Mouse (Mus musculus): ENCODE measurements around the gene Ext2. TPM values are rescaled to one million over a fixed set of nuclear protein-coding genes. Genes with fewer than 3 reads are reported as not detected.

Ext2 gene
- total RNA-seq, 1 experiment from 2014 or later = 28.7 TPM

DNA sequence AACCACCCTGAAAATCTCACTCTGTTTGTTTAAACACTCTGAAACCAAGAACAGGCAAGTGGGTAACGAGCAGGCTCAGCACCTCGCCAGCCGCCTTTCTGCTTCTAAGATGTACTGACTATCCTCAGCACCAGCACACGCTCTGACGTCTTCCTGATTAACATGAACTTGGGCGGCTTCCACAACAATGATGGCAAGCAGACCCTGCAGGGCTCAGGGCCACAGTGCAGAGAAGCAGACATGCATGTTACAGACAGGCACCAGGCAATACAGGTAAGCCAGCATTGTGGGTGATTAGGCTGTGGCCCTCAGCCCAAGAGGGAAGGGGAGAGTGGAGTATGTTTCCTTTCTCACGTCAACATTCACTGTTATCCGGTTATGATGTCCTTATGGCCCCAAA, 14.9 kb downstream of the Ext2 start:
- ATAC-seq (replicated peaks; ENCODE audit: low read depth, poor library complexity, severe bottlenecking) = no peak

DNA sequence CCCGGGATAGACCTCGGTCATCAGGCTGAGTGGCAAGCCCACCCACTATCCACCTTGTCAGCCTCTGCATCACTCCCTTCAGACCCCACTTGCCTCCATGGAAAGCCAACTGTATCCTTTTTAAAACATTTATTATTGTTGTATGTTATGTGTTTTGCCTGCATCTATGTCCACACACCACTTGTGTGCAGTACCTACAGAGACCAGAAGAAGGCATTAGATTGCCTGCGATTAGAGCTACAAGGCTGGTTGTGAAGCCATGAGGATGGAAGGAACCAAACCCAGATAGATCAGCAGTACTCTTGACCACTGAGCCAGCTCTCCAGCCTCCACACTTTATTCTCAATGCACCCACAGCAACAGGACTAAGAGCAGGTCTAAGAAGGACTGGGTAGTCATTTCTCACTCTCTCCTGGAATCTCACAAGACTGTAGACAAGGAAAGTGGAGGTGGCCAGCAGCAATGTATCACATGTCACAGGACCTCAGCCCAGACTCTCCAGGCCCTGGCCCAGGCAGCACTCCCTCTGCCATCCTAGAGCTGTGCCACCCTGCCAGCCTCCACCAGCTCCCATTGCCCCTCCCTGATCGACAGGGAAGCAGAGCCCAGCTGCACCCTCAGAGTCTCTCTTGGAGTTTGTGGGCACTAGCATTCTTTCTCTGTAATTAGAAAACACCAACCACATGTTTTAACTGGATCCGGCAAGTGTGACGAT, 15.7 kb downstream of the Ext2 start:
- no peak for ATAC-seq (replicated peaks; ENCODE audit: low read depth, poor library complexity, severe bottlenecking)

DNA sequence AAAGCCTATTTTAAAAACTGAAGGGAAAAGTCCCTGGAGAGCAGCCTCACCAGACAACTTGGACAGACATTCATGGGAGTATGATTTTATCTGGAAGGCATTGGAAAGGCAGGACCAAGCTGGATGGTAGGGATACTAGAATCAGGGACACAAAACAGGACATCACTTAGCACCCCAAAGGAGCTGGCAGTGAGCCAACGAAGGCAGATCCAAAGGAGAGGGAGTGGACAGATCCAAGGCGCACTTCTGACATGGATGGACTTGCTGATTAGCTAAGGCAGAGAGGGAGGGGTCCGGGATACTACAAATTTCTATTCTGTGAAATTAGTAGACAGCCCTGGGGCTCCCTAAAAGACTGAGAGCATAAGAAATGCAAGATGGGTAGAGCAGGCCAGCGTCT, 16.8 kb downstream of the Ext2 start:
- ATAC-seq (replicated peaks; ENCODE audit: low read depth, poor library complexity, severe bottlenecking) = no peak

DNA sequence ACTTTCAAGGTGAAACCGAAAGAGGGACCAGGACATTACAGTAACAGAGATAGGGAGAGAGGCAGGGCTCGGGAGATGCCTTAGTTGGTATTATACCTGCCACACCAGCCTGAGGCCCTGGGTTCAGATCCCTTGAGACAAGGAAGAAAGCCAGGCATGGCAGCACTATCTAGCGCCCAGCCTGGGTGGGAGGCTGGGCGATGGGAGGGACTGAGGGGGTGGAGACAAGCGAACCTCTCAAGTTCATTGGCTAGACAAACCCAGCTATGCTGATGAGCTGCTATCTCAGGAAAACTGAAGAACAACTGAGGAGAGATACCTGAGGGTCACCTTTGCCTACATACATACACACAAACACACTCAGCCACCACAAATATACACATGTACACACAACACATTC, 17.3 kb downstream of the Ext2 start:
- no peak for ATAC-seq (replicated peaks; ENCODE audit: low read depth, poor library complexity, severe bottlenecking)

DNA sequence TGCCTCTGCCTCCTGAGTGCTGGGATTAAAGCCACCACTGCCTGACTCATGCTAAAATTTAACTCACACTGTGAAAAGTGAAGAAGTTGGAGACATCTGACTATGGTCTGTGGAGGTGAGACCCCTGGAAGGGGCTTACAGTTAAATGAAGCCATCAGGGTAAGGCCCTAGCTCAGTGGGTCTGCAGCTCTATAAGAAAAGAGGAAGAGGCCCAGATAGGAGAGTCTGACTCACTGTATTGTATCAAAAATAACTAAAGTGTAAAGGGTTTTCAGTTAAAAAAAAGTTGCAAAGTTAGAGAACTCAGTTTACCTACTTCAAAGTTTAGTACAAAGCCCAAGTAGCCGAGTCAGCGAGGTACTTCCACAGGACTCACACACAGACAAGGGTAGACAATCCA, 19.4 kb downstream of the Ext2 start:
- no peak for ATAC-seq (replicated peaks; ENCODE audit: low read depth, poor library complexity, severe bottlenecking)

DNA sequence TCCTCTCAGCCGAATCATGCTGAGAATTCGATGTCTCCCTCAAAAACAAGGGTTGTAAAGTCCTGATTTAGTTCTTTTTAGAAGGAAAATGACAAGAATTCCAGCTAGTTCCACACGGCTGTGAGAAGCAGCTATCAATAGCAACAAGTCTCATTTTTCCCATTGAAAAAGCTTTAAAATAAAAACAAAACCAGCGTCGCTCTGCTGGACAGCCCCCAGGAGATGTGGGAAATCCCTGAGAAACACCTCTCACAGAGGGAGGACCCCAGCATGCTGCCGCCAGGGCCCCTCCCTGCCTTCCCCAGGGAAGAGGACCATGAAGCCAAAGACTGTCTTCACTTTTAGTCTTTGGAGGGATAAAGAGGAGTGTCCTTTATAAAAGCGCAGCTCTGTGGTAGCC, 21.3 kb downstream of the Ext2 start:
- ATAC-seq (replicated peaks; ENCODE audit: low read depth, poor library complexity, severe bottlenecking) = no peak

DNA sequence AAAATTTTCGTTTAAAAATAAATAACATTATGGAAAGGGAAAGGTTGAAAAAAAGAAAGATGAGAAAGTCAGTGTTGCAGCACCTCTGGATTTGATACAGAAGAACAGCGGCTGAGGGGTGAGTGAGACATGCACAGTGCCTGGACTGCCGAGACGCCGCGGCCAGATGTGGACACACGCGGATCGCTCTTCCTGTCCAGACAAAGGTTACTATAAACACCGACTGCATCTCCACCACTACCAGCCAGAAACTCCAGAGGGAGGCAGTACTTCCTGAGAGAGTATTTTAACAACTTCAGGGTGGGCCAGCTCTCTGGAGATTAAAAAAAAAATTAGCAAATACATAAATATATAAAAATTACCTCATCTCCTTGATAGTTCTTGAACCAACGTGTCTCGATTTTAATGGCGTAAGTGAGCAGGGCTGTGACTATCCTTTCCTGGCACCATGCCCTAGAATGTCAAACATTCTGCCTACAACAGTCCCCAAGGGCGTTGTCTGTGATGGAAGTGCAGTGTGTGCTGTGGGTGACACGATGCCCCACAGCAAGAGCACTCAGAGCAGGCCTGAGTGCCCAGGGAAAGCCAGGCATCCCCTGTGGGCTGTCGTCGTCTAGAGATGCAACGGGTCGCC, 25.1 kb downstream of the Ext2 start:
- ATAC-seq (replicated peaks; ENCODE audit: low read depth, poor library complexity, severe bottlenecking) = no peak

DNA sequence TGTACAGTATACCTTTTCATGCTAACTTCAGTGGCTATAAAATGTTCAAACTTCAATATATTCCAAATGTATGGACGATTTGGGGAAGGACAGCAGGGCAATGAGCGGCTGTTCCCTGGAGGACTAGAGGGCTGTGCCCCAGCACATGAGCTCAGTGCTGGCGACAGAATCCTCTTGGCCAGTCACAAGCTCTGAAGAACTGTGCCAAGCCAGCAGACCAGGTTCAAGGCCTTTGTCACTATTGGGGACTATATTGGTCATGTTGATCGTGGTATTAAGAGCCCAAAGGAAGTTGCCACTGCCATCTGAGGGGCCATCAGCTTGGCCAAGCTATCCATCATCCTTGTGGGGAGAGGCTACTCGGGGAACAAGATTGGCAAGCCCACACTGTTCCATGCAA, 28.0 kb downstream of the Ext2 start:
- no peak for ATAC-seq (replicated peaks; ENCODE audit: low read depth, poor library complexity, severe bottlenecking)

DNA sequence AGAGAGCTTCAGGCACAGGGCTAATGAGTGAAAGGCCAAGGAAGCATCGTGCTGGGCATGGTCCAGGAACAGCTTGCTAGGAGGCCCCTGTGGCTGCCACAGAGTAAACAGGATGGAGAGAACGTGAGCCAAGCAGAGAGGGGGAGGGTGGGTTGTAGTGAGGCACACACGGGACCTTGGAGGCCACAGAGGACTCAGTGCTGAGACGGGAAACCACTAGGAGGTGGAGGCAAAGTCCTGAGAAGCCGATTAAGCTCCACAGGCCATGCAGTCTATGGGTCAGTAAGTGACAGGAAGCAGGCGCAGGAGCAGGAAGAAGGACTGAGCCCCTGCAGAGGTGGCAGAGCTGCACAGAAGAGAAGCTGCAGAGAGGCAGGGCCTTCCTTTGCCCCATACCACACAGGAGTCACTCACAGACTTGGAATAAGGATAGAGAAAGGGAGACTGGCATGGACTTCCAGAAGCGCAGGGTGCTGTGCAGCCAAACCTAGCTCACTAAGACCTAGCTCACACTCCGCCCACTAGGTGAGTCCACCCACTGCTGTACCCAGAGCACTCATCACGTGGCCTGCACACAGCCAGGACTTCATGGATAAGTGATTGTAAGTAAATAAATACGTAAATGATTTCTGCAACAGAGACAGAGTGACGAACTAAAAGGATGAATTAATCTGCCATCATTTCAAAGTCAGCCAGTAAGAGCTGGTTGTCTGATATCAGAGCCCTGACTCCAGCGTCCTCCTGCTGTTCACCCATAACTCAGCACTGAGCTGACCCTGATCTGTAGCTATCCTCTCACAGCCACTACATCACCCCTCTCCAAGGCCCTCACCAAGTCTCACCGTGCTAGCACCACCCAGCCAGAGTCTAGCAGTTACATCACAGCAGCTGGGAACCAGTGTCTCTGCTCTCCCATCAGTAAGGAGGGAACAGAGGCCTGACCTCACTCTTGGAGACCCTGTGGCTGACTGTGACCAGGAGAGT, 30.6 kb downstream of the Ext2 start:
- ATAC-seq (replicated peaks; ENCODE audit: low read depth, poor library complexity, severe bottlenecking) = peak; percentile 69

DNA sequence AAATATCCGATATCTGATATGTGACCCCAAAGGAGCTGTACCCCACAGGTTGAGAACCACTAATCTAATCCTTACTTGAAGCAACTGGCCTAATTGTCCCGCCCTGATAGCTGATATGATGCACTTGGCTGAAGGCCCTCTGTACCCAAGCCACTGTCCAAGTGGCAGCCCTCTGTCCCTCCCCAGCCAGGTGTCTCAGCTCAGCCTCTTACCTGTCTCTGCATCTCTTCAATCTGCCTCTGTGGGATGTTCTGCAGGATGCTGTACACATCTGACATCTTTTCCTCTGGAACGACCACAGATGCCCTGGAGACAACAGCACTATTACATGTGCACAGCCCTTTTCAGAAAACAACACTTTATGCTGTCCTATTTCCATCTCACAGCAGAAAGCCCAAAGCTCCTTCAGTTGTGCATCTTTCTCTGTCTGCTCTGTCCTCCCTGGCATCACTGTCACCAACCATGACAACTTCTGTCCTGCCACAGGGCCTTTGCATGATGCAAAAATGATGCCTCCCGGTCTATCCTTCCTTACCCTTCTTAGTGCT, 31.5 kb downstream of the Ext2 start:
- no peak for ATAC-seq (replicated peaks; ENCODE audit: low read depth, poor library complexity, severe bottlenecking)

DNA sequence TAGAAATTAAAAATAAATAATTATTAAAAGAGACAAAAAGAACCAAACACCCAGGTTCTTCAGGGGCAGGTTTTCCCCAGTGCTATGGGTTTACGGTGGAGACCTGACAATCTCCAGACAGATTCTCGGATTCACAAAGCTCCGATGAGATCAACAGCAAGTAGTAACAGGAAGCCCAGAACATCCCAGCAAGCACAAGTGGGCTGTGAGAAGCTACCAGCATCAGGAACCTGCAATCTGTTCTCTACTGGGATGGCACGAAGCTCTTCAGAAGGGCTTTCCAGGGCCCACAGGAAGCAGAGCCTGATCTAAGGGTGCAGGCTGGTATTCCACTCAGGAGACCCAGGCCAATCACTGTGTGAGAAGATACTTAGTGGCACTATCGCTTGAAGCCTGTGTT, 33.8 kb downstream of the Ext2 start:
- no peak for ATAC-seq (replicated peaks; ENCODE audit: low read depth, poor library complexity, severe bottlenecking)

DNA sequence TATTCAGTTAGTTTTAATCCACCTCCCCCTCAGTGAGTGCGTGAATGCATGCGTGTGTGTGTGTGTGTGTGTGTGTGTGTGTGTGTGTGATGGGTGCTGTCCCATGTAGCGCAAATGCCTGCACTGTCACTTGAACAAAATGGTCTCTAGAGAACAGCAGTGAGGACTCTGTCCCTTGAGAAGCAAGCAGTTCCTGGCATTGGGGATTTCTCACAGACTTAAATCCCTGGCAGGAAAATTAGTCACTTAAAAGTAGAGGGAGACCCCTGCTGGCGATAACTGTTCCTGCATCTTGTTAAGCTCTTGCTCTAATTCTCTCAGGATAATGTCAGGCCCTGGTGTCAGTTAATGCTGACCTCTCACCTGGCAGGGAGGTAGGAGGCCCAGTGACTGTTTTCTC, 36.2 kb downstream of the Ext2 start:
- peak; percentile 80 for ATAC-seq (replicated peaks; ENCODE audit: low read depth, poor library complexity, severe bottlenecking)

DNA sequence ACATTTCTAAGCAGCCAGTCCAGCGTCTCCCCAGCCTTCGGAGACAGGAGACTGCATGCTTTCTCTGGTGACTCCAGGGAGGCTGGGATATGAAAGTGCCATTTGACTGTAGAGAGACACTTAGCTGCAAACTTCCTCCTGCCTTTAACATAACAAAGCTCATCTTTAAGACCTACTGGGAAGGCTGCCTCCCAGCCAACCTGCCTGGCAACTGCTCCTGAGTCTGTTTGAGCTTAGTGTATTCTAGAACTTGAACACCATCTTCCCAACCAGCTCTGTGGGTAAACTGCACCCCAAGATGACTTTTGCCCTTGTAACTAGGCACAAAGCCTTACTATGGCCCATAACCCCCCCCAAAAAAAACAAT, 37.0 kb downstream of the Ext2 start:
- ATAC-seq (replicated peaks; ENCODE audit: low read depth, poor library complexity, severe bottlenecking) = no peak

DNA sequence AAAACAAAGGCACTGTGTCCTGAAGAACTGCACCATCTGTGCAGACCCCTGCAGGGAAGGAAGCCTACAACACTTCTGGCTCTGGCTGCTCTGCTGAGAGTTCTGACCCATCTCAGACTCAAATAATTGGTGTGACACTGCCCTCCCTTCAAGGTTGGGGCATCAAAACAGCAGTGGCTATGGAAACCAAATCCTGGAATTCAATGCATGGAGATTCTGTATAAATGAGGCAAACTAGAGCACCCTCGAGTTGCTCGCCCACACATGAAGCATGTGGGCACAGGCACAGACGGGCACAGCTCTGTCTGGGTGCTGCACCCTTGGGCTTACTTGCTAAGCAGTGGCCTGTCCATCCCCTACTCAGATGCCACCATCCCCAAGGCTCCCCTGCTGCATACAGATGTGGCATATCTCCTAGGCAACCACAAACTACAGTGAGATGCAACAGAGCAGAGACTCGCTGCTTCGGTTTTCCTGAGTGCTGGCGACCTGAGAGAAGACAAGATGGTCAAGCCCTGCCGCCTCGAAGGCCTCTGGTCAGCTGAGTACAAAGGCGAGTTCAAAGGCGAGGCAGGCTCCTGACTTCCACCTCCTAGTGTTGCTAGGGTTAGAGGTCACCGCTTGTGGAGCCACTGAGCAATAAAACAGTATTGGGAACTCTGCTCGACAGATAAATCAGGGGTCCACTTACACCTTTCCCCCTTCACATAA, 37.5 kb downstream of the Ext2 start:
- ATAC-seq (replicated peaks; ENCODE audit: low read depth, poor library complexity, severe bottlenecking) = no peak

DNA sequence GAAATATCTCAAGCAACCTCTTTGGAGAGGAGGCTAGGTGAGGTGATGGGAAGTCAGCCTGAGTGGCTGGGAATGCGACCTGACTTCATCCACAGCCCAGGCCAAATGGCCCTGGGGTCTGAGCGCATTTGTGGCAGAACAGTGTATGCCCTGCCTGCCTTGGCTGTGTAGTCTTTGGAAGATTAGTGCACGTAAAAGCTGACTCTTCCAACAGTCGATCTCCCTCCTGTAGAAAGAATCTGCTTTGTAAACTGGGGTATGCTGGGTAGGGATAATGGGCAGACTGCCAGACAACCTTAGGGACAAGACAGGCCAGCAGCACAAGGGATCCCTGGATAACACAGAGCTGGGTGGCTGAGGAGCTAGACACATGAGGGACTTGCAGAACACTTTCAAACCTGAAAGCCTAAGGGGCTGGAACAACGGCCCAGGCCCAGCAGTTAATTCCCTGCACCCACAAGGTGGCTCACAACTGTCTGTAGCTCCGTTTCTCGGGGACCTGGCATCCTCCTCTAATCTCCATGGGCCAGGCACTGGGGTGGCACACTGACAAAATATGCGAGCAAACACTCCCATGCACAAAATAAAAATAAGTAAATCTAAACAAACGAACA, 38.3 kb downstream of the Ext2 start:
- no peak for ATAC-seq (replicated peaks; ENCODE audit: low read depth, poor library complexity, severe bottlenecking)

DNA sequence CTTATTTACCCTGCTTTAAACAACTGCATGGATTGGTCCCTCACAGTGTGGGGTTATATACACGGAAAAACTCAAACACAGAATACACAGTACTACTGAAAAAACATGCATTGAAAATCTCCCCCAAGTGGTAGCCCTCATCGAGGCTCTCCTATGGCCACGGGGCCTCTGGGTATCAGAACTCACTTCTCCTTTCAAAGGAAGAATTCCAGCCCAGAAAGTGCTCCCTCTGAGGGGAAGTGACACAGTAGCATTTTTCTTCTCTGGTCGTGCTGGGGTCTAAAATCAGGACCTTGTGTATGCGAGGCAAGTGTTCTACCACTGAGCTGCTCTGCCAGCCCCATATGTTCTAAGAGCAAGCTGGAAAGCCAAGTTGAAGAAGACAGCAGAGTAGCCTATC, 39.7 kb downstream of the Ext2 start:
- ATAC-seq (replicated peaks; ENCODE audit: low read depth, poor library complexity, severe bottlenecking) = peak; percentile 42

DNA sequence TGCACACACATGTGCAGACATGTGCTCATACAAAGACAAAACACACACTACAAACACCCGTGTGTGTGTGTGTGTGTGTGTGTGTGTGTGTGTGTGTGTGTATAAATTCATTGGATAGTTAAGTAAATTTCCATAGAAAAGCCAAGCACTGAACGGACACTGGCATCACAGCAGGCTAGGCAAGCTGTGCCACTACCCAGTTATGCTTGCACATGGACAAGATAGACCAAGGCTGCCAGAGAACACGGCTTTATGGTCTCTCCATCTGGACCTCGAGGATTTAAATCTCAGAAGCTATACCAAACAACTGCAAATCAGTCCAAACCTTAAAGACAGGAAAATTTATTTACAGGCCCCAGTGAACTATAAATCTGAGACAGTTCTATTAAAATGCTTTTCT, 40.2 kb downstream of the Ext2 start:
- ATAC-seq (replicated peaks; ENCODE audit: low read depth, poor library complexity, severe bottlenecking) = no peak

DNA sequence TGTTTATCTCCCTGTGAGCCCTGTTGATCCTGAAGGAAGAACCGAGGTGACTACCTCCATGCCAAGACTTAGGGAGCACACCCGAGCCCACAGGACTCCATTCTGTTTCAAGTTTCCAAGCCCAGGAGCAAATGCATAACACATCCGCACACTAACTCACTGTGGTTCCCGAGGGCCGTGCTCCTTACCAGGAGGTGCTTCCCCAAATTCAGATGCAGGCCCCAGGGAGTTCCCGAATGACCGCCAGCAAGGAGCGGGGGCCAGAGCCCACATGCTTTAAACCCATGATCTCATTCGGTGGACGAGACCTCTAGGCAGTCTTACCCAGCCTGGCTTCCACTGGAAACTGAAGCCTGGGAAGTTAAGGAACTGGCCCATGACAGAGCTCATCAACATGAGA, 41.8 kb downstream of the Ext2 start:
- no peak for ATAC-seq (replicated peaks; ENCODE audit: low read depth, poor library complexity, severe bottlenecking)

DNA sequence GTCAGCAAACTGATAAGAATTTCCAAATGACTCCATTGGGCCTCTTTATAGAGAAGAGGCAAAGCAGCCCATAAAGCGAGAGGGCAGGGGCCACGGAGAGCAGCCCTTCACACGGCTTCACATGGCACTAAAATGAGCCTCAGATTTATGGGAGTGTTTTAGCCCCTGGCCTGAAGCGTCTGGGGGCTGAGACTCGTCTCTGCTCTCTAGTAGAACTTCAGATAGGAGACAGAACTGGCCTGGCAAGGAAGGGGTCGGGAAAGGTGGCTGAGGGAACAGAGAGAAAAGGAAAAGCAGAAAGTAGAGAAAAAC, 42.5 kb downstream of the Ext2 start:
- no peak for ATAC-seq (replicated peaks; ENCODE audit: low read depth, poor library complexity, severe bottlenecking)
